Mouse (Mus musculus) skeletal muscle tissue, postnatal 0 days (tissue): ENCODE data around the gene Olfr1278. TPM values are rescaled to one million over a fixed set of nuclear protein-coding genes. Genes with fewer than 3 reads are reported as not detected.

ENCODE experiments used
- polyA plus RNA-seq: library from polyadenylated mRNA; unstranded; fragments of >200 nt; fragmentation: Nextera tagmentation; extraction: Ambion mirVana; gene quantifications from 2 replicates; pipeline ENCODE4 v1.2.1, GENCODE M21; 2015

Gene Olfr1278
- polyA plus RNA-seq = not detected in 2 replicates

GRCm38 (mm10) chr2:111289836-111290235 lies at the start of gene Olfr1278:
Gene Olfr1278, plus strand, starts transcription at chr2:111290136.

GRCm38 (mm10) chr2:111254216-111254615 lies 35.7 kb upstream of the Olfr1278 start, which contains the start of gene Olfr1276:
Gene Olfr1276, plus strand, starts transcription at chr2:111254516.

GRCm38 (mm10) chr2:111274006-111274405 lies 15.9 kb upstream of the Olfr1278 start, which contains the start of gene Olfr1277:
Gene Olfr1277, minus strand, starts transcription at chr2:111274106.

GRCm38 (mm10) chr2:111300374-111300773 lies 10.4 kb downstream of the Olfr1278 start, which contains the start of gene Olfr1279:
Gene Olfr1279, plus strand, starts transcription at chr2:111300635.

GRCm38 (mm10) chr2:111313717-111314116 lies 23.8 kb downstream of the Olfr1278 start, which contains the start of gene Olfr1280:
Gene Olfr1280, plus strand, starts transcription at chr2:111314017.

GRCm38 (mm10) chr2:111326220-111326619 lies 36.3 kb downstream of the Olfr1278 start, which contains the start of gene Olfr1281:
Gene Olfr1281, plus strand, starts transcription at chr2:111326520.

GRCm38 (mm10) chr2:111335976-111336375 lies 46.0 kb downstream of the Olfr1278 start, which contains the start of gene Olfr1282:
Gene Olfr1282, minus strand, starts transcription at chr2:111336076.

Other genes with a start within 250 kb of the Olfr1278 start
- gene Gm13941, start 184.2 kb upstream of the Olfr1278 start, polyA plus RNA-seq = not detected in 2 replicates
- not detected in 2 replicates for gene Gm15130, start 137.2 kb upstream of the Olfr1278 start, polyA plus RNA-seq
- gene 4930430A15Rik, start 60.5 kb upstream of the Olfr1278 start, polyA plus RNA-seq = not detected in 2 replicates
- gene Olfr1275, start 54.9 kb upstream of the Olfr1278 start, polyA plus RNA-seq = not detected in 2 replicates
- not detected in 2 replicates for gene Olfr1276, start 35.6 kb upstream of the Olfr1278 start, polyA plus RNA-seq
- not detected in 2 replicates for gene Olfr1277, start 16.0 kb upstream of the Olfr1278 start, polyA plus RNA-seq
- not detected in 2 replicates for gene Olfr1279, start 10.5 kb downstream of the Olfr1278 start, polyA plus RNA-seq
- gene Olfr1280, start 23.9 kb downstream of the Olfr1278 start, polyA plus RNA-seq = not detected in 2 replicates
- gene Olfr1281, start 36.4 kb downstream of the Olfr1278 start, polyA plus RNA-seq = not detected in 2 replicates
- gene Olfr1282, start 45.9 kb downstream of the Olfr1278 start, polyA plus RNA-seq = not detected in 2 replicates
- gene Olfr1283, start 76.7 kb downstream of the Olfr1278 start, polyA plus RNA-seq = not detected in 2 replicates
- not detected in 2 replicates for gene Olfr1284, start 85.4 kb downstream of the Olfr1278 start, polyA plus RNA-seq
- not detected in 2 replicates for gene Olfr1286, start 133.0 kb downstream of the Olfr1278 start, polyA plus RNA-seq
- not detected in 2 replicates for gene Olfr1287, start 159.0 kb downstream of the Olfr1278 start, polyA plus RNA-seq
- gene Olfr1288, start 184.0 kb downstream of the Olfr1278 start, polyA plus RNA-seq = not detected in 2 replicates
- gene Olfr1289, start 190.7 kb downstream of the Olfr1278 start, polyA plus RNA-seq = not detected in 2 replicates
- gene Olfr1290, start 203.7 kb downstream of the Olfr1278 start, polyA plus RNA-seq = not detected in 2 replicates
- gene Olfr1291-ps1, start 207.0 kb downstream of the Olfr1278 start, polyA plus RNA-seq = not detected in 2 replicates
- gene Olfr1293-ps, start 235.1 kb downstream of the Olfr1278 start, polyA plus RNA-seq = not detected in 2 replicates